14 mouse cellular contexts compared by ENCODE assay signal in genomic region chr7:119379935-119380334, GRCm38 (mm10).
DNase-seq lines count a peak whose midpoint lies in the region; ATAC-seq lines count a peak whose summit lies in the region.
"Had no signal": no experiment of that assay in that cellular context is flagged by ENCODE, and none has a peak within 500 bp of the region (broad histone marks: within the 10 kb centered on the region; RNA-seq: fewer than 3 reads in every experiment).

No protein-coding gene starts in this region.

- 0 out of 2 replicates have a peak, but pooled peaks cover 6% of the 10 kb centered on the region for H3K9me3 ChIP-seq in forebrain, embryonic 13.5 days (replicated peaks)
- peaks cover 4% of the 10 kb centered on the region; the same call in 1 of the 2 replicates for H3K9me3 ChIP-seq in forebrain, embryonic 10.5 days
- H3K9me3 ChIP-seq in hindbrain, embryonic 12.5 days (replicated peaks), result 0 out of 2 replicates have a peak, but pooled peaks cover 7% of the 10 kb centered on the region
- no peaks in the 10 kb centered on the region for H3K9me3 ChIP-seq in neural tube, embryonic 12.5 days
- H3K9me3 ChIP-seq: embryonic facial prominence, embryonic 15.5 days had no signal

- ATAC-seq in forebrain, embryonic 13.5 days, result peak; percentile 77; the same call in 1 of the 2 replicates
- ATAC-seq in hindbrain, embryonic 12.5 days (ENCODE audit: low FRiP score), result peak; percentile 89
- ATAC-seq in neural tube, embryonic 12.5 days (ENCODE audit: low FRiP score, low read depth), result peak; percentile 87

- H3K27me3 ChIP-seq in forebrain, embryonic 13.5 days, result no peaks in the 10 kb centered on the region
- H3K27me3 ChIP-seq in forebrain, embryonic 10.5 days (ENCODE audit: poor library complexity, severe bottlenecking), result no peaks in the 10 kb centered on the region
- H3K27me3 ChIP-seq in hindbrain, embryonic 12.5 days, result no peaks in the 10 kb centered on the region
- H3K27me3 ChIP-seq in neural tube, embryonic 12.5 days (replicated peaks), result no peaks in the 10 kb centered on the region
- H3K27me3 ChIP-seq: embryonic facial prominence, embryonic 15.5 days had no signal

- H3K9ac ChIP-seq in forebrain, embryonic 13.5 days, result no peak overlapping the region
- no peak overlapping the region for H3K9ac ChIP-seq in hindbrain, embryonic 12.5 days
- no peak overlapping the region for H3K9ac ChIP-seq in neural tube, embryonic 12.5 days
- H3K9ac ChIP-seq: embryonic facial prominence, embryonic 15.5 days had no signal

- no peaks in the 10 kb centered on the region for H3K36me3 ChIP-seq in forebrain, embryonic 13.5 days (ENCODE audit: poor library complexity, severe bottlenecking)
- no peaks in the 10 kb centered on the region for H3K36me3 ChIP-seq in forebrain, embryonic 10.5 days (replicated peaks)
- H3K36me3 ChIP-seq in hindbrain, embryonic 12.5 days, result no peaks in the 10 kb centered on the region
- H3K36me3 ChIP-seq in neural tube, embryonic 12.5 days, result no peaks in the 10 kb centered on the region
- H3K36me3 ChIP-seq: embryonic facial prominence, embryonic 15.5 days had no signal

- no peak overlapping the region for H3K4me2 ChIP-seq in forebrain, embryonic 13.5 days
- no peak overlapping the region for H3K4me2 ChIP-seq in hindbrain, embryonic 12.5 days (replicated peaks)
- no peak overlapping the region for H3K4me2 ChIP-seq in neural tube, embryonic 12.5 days (replicated peaks)
- H3K4me2 ChIP-seq: embryonic facial prominence, embryonic 15.5 days had no signal

- H3K4me1 ChIP-seq in forebrain, embryonic 13.5 days, result peaks cover 11% of the 10 kb centered on the region
- 0 out of 2 replicates have a peak, but pooled peaks cover 1% of the 10 kb centered on the region for H3K4me1 ChIP-seq in forebrain, embryonic 10.5 days
- H3K4me1 ChIP-seq in hindbrain, embryonic 12.5 days, result peaks cover 8% of the 10 kb centered on the region
- H3K4me1 ChIP-seq in neural tube, embryonic 12.5 days, result peaks cover 4% of the 10 kb centered on the region; the same call in 1 of the 2 replicates
- H3K4me1 ChIP-seq: embryonic facial prominence, embryonic 15.5 days had no signal

- H3K4me3 ChIP-seq in forebrain, embryonic 13.5 days, result no peak overlapping the region
- no peak overlapping the region for H3K4me3 ChIP-seq in forebrain, embryonic 10.5 days
- H3K4me3 ChIP-seq in hindbrain, embryonic 12.5 days, result no peak overlapping the region
- H3K4me3 ChIP-seq in neural tube, embryonic 12.5 days, result no peak overlapping the region
- H3K4me3 ChIP-seq: embryonic facial prominence, embryonic 15.5 days; myocyte had no signal

- 24% methylated on average over 3 of the region's 3 CpGs for WGBS in forebrain, embryonic 13.5 days
- 83% methylated on average over 3 of the region's 3 CpGs for WGBS in forebrain, embryonic 10.5 days
- WGBS in hindbrain, embryonic 12.5 days, result 19% methylated on average over 3 of the region's 3 CpGs
- 40% methylated on average over 3 of the region's 3 CpGs for WGBS in neural tube, embryonic 12.5 days

- no peak overlapping the region; the same call in 1 of the 2 replicates for H3K27ac ChIP-seq in forebrain, embryonic 13.5 days
- no peak overlapping the region for H3K27ac ChIP-seq in forebrain, embryonic 10.5 days
- H3K27ac ChIP-seq in hindbrain, embryonic 12.5 days, result peak overlapping the region; percentile 45
- no peak overlapping the region for H3K27ac ChIP-seq in neural tube, embryonic 12.5 days
- H3K27ac ChIP-seq: embryonic facial prominence, embryonic 15.5 days; stomach, postnatal 0 days had no signal

- DNase-seq in forebrain, embryonic 10.5 days (ENCODE audit: extremely low spot score, low spot score), result no peak
- DNase-seq in ZHBTc4 (ENCODE audit: low read depth, low spot score), result peak; percentile 26
- no peak for DNase-seq in gastrocnemius, postnatal 4 days (ENCODE audit: low spot score in 2 of 2)
- DNase-seq in left cerebral cortex, adult 8-10 months (ENCODE audit: low spot score in 2 of 2), result no peak
- DNase-seq in urinary bladder, adult 18-20 months (ENCODE audit: low spot score in 2 of 2), result no peak
- DNase-seq: adrenal gland, postnatal 25 days; lung, postnatal 4 days; thymus, postnatal 4 days had no signal
